Mouse (Mus musculus) midbrain, embryonic 16.5 days (tissue): ENCODE measurements at regions not wholly inside any gene's neighbourhood (a gene's known extent, or its start where the extent isn't known, plus 50 kb on each side); places are given as distances from the start of the nearest gene placed in this dataset.

Source experiments
- ATAC-seq: fragments of 200-750 bp; cut with Nextera tagmentation; 2 replicates; pipeline ENCODE4 v1.8.0; 2017; ENCODE audit warnings: moderate TSS enrichment
- H3K27ac ChIP-seq: fragments of 300-500 bp; sonication (generic); 2 replicates; pipeline ENCODE4 v1.5.1; 2014; ENCODE audit warnings: mild to moderate bottlenecking, low read length, mixed read lengths
- H3K27me3 ChIP-seq: fragments of 300-500 bp; sonication (generic); 2 replicates; pipeline ENCODE4 v1.6.1; 2014; ENCODE audit warnings: low read depth, low read length, mixed read lengths; ENCODE audit not compliant: control insufficient read depth, insufficient read depth
- H3K36me3 ChIP-seq: fragments of 300-500 bp; sonication (generic); 2 replicates; pipeline ENCODE4 v1.6.1; 2014; ENCODE audit warnings: mild to moderate bottlenecking, low read length, moderate library complexity, mixed read lengths; ENCODE audit not compliant: control insufficient read depth, insufficient read depth
- H3K4me1 ChIP-seq: fragments of 300-500 bp; sonication (generic); 2 replicates; pipeline ENCODE4 v1.6.1; 2014; ENCODE audit warnings: mild to moderate bottlenecking, low read length, mixed read lengths; ENCODE audit not compliant: control insufficient read depth, insufficient read depth
- H3K4me2 ChIP-seq: fragments of 300-500 bp; sonication (generic); 2 replicates; pipeline ENCODE4 v1.6.1; 2014; ENCODE audit warnings: mild to moderate bottlenecking, low read length, mixed read lengths
- H3K4me3 ChIP-seq: fragments of 300-500 bp; sonication (generic); 2 replicates; pipeline ENCODE4 v1.5.1; 2014; ENCODE audit warnings: low read depth, mild to moderate bottlenecking, low read length, moderate library complexity, mixed read lengths
- H3K9ac ChIP-seq: fragments of 300-500 bp; sonication (generic); 2 replicates; pipeline ENCODE4 v1.6.1; 2014; ENCODE audit warnings: low read depth, low read length, mixed read lengths
- H3K9me3 ChIP-seq: fragments of 300-500 bp; sonication (generic); replicated peaks from 2 replicates; pipeline ENCODE4 v1.6.1; 2014; ENCODE audit warnings: mild to moderate bottlenecking, low read length, mixed read lengths; ENCODE audit not compliant: control insufficient read depth, poor library complexity, severe bottlenecking
- WGBS: fragments of 180-500 bp; shearing (Covaris S2); extraction: QIAGEN DNeasy Blood & Tissue Kit; methylation state at CpG from one replicate; pipeline ENCODE4 v1.1.7; 2014; 5-methylcytosine and 5-hydroxymethylcytosine counted together

DNA sequence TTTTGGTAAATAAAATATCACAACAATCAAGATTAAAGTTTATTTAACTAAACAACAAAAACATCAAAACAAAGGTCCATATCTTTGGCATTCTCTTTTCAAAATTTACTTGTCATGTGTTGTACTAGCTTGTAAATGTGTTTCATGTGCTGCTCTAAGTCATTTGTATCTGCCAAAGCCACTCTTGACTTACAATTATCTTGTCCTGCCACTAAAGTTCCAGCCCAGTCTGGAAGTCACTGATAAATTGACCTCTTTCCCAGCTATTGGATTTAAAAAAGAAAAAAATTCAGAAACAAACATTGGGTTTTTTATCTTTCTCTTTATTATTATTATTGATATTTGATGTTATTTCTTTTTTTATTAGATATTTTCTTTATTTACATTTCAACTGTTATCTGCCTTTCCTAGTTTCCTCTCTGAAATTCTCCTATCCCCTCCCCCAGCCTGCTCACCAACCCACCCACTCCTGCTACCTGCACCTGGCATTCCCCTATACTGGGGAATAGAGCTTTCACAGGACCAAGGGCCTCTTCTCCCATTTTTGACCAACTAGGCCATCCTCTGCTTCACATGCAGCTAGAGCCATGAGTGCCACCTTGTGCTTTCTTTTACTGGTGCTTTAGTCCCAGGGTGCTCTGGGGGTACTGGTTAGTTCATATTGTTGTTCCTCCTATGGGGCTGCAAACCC lies 1704.9 kb upstream of the Nudt12 start:
- H3K9me3 ChIP-seq, result no peaks in the 10 kb centered on the region
- H3K27ac ChIP-seq, result no peak overlapping the region
- no peak overlapping the region for H3K4me2 ChIP-seq
- H3K27me3 ChIP-seq, result no peaks in the 10 kb centered on the region
- no peaks in the 10 kb centered on the region for H3K4me1 ChIP-seq
- H3K4me3 ChIP-seq, result no peak overlapping the region
- no peaks in the 10 kb centered on the region for H3K36me3 ChIP-seq
- ATAC-seq, result no peak
- no peak overlapping the region for H3K9ac ChIP-seq

GRCm38 (mm10) chr17:60717494-60717893 lies 1704.3 kb upstream of the Nudt12 start:
- Histone ChIP-seq H3K4me3 (no peak overlapping the region), H3K4me2 (no peak overlapping the region), H3K36me3 (no peaks in the 10 kb centered on the region), H3K9me3 (no peaks in the 10 kb centered on the region), H3K9ac (no peak overlapping the region), H3K27me3 (no peaks in the 10 kb centered on the region), H3K27ac (no peak overlapping the region), H3K4me1 (no peaks in the 10 kb centered on the region)
- ATAC-seq, result no peak
- 87% methylated on average over 2 of the region's 2 CpGs for WGBS
